Mouse (Mus musculus) naive thymus-derived CD4-positive, alpha-beta T cell, adult 2 months (primary cell): ENCODE data around the gene Myt1l.

Experiments used
- DNase-seq: peaks from one replicate; pipeline ENCODE4 v3.0.0-alpha.2; 2011; ENCODE audit warnings: low read depth

The Myt1l gene

GRCm38 (mm10) chr12:29916139-29916538, 388.0 kb downstream of the Myt1l start:
- DNase-seq = no peak

DNA sequence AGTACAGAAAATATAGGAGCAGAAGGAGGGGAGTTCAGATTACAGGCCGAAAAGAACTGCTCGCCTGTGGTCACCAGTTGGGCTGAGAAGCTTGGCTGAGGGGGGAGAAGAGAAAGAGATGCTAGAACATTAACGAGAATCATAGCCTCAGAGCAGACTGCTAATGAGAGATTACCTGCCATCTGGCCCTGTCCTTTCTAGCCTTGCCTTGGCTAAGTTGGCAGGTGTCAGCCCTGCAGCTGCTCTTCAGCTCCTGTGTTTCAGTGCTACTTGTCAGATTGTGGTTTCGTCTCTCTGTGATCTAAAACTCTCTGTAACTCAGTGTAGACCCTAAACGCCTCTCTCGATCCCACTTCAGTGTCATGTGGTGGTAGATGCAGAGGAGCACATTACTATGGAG, 388.6 kb downstream of the Myt1l start:
- DNase-seq = no peak

- no peak for DNase-seq
Measured at GRCm38 (mm10) chr12:29920298-29920697, 392.1 kb downstream of the Myt1l start.

DNA sequence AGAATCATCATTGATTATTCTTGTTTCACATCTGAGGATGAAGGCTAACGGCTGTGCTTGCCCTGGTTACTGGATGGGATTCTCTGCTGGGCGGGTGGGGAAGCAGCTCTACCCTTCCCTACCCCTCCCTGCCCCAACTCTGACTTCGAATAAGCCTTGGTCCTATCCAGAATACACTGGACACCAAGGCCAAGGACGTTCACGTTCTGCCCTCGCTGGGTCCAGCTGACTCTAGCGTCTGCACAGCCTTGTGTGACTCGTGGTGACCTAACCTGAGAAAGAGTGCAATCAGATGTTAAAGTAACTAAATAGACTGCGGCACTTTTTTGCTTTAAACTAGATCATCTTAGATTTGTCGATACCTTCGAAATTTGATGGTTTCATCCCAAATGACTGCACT, 393.3 kb downstream of the Myt1l start:
- DNase-seq = no peak

DNA sequence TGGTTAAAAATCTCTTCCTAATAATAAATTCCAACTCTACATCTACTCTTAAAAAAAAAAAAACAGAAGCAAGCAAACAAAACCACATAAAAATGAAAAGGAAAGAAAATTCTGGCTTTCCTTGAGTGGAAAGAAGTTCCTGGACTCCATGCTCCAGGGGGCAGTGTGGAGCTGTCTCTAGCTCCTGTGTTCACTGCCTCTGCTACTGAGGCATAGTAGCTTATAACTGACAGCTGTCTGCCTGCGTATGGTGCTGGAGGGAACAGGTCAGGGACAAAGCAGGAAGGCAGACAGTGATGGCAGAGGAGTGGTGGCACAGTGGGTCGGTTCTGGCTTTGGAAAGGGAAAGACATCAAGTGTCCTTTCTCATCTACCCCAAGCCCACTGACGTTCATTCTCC, 398.7 kb downstream of the Myt1l start:
- DNase-seq = no peak

DNA sequence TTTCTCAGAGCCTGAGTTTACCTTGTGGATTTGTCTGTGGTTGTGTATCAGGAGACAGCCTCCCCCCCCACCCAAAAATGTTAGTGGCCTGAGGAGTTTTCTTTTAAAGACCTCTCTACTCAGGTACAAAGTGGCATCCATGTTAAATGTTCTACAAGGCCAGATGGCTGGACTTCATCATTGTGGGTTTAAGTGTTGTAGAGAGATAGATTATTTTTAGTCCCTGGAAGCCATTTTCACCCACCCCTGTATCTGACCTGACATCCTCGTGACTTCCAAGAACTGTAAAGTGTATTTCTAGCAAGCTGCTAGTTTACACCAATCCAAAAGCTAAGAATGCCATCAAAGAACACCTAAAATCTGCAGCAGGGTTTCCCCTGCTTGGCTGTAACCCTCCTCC, 402.4 kb downstream of the Myt1l start:
- DNase-seq = no peak

GRCm38 (mm10) chr12:29932951-29933350, 404.8 kb downstream of the Myt1l start:
- no peak for DNase-seq

DNA sequence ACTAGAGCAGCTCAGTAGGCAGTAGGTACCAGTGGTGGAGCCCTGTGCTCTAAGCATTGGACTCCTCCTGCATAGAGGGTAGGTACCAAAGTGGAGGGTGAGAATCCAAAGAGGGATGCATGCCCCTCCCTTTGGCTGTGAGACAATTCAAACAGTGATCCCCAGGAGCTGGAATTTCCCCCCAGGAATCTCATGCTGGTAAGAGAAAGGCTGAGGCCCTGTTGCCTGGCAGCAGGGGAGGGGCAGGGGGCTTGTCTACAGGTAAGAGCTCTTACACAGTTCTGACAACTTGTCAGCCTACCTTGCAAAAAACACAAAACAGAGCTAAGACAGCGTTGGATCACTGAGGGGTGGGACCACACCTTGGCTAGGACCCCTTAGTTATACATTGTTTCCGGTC, 405.3 kb downstream of the Myt1l start:
- no peak for DNase-seq

- no peak for DNase-seq
Measured at GRCm38 (mm10) chr12:29934120-29934581, 406.0 kb downstream of the Myt1l start.

- DNase-seq = no peak
Measured at GRCm38 (mm10) chr12:29937308-29937707, 409.1 kb downstream of the Myt1l start, which contains the start of gene Pxdn. Gene Pxdn, plus strand, starts transcription at chr12:29937608.

DNA sequence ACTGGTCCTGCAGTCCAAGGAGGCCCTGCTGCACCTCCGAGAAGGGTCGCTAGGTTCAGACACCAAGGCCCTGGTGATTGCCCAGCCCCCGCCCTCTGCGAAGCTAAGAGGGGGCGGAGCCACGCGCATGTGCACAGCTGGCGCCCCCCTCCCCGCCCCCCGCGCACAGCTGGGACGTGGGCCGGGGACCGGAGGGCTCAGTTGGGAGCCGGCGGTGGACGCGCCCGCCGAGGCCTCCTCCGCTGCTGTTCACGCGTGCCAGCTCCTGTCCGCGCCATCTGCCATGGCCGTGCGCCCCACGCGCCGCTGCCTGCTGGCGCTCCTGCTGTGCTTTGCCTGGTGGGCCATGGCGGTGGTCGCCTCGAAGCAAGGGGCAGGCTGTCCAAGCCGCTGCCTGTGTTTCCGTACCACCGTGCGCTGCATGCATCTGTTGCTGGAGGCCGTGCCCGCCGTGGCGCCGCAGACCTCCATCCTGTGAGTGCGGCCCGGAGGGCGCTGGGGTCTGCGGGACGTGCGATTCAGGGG, 409.7 kb downstream of the Myt1l start:
- no peak for DNase-seq

DNA sequence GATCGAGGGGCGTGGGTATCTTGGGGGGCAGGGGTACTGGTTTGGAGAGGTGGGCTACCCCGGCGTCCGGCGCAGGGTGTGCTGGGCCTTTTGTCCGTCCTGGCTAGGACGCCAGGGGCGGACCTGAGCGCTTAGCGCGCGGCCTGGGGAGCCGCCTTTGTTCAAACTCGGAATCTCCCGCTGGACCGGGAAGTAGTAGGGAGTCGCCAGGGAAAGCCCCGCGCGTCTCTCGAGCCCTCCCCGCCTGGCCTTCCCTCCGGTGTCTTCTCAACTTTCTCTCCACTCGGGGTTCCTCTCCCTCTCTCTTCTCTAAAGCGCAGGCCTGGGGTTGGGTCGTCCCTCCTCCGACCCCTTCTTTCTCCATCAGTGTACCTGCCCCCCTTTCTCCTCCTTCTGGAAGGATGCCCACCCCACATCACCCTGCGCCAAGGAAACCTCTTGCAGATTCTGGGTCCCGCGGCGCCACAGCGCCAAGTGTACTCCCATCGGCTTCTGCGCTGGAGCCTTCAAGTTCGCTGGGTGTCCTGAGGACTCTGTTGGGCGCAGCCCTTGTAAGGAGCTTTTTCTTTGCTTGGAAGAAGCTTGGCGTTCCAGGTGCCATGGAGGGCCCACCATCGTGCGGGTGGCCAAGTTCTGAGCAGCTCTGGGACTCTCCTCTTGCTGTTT, 410.3 kb downstream of the Myt1l start:
- no peak for DNase-seq

GRCm38 (mm10) chr12:29939261-29939671, 411.1 kb downstream of the Myt1l start:
- DNase-seq = no peak

DNA sequence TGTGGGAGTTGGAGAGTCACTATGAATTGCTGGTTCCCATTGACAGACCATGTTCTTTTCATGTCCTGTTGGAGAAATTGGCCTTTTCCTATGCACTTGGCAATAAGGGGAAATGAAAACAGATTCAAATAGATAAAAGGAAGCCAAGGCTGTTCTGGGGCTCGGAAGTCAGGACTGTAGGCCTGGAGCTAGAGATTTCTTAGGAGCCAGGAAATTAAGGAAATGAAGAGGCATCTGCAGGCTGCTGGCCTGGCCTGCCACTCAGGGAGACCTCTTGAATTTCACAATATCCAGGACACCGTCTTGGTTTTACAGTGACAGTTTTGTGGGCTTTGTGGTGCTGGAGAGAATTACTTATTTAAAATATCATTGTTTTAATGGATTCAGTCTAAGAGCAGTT, 414.3 kb downstream of the Myt1l start:
- DNase-seq = no peak

DNA sequence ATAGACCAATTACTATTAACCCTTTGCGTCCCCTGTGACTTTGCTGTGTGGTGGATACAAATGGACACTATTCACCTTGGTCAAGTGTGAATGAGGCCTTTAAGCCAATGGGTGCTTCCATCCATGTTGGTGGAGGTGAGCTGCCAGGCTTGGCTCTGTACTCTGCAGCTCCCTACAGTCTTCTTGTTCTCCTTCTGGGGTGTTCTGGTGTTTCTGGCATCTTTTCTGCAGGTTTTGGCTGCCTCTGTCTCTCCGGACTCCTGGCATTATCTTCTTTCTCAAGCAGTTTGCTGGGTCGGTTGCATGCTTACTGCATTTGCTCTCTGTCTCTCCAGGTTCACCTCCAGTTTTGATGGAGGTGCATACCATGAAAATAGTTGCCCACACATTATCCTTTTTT, 416.5 kb downstream of the Myt1l start:
- no peak for DNase-seq

DNA sequence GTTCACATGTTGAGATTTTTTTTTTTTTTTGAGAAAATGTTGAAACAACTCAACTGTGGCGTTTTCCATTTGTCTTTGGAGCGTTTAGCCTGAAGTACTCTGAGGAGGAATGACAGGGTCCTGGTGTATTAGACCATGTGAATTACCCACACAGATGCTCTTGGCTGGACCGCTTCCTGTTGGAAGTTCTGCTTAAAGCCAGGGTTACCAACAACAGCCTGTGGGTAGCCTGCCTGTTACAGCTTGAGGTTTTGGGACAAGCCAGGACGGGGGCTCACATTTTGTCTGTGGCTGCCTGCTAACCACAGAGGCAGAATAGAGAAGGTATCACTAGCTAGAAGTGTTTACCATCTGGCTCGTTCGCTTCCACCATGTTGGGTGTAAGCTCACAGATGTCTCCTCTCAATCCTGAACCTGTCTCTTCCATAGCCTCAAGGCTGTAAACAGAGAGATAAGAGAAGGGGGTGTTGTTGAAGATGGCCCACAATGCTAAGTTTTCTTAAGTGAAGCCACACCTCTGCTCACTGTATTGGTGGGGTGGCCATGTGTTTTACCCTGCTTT, 417.1 kb downstream of the Myt1l start:
- no peak for DNase-seq

- no peak for DNase-seq
Measured at GRCm38 (mm10) chr12:29951043-29951442, 422.9 kb downstream of the Myt1l start.

DNA sequence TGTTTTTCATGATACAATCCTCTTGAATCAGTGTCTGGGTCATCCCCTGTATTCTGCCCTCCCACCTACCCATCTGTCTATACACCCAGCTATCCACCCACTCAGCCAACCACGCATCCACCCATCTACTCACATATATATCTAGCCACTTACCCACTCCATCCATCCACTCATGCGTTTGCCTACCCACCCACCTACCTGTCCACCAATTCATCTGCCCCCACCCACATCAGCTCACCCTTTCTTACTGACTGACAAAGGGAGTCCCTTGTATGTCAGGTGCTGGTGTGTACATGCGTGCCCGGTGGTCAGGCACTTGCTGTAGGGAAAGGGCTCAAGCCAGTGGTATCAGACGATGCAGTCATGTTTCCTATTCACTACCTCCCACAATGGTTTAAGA, 423.3 kb downstream of the Myt1l start:
- DNase-seq = no peak

- no peak for DNase-seq
Measured at GRCm38 (mm10) chr12:29952102-29952501, 423.9 kb downstream of the Myt1l start.

DNA sequence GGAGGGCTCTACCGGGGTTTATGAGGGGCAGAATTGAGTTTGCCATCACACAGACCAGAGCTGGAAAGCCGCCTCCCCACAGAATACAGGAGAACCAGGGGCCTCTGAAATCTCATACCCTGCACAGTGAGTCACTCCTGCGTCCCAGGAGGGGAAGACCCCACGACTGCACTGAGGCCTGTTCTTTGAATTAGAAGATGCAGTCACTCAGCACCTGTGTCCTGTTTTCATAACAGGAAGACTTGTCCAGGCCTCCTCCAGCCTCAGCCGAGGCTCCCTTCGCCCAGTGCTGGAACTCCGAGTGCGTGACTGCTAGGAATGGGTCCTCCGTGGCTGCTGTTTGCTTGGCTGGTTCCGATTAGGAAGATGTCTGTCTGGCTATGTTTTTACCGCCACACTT, 425.8 kb downstream of the Myt1l start:
- no peak for DNase-seq

DNA sequence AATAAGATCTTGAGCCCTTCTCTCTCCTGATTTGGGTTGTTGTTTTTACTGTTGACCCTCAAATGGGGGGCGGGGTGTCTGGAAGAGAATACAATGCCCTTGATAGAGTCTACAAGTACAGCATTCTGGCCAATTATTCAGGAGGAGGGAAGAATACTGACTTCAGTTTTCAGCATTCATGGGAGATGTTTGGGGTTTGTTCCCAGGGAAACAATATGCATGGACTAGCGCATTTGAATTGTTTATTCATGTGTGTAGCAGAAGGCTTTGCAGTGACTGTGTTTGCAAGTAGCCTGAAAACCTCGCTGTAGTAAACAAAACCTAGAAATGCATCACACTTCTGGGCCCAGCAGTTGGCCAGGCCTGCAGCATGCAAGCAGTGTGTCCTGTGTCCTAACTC, 426.3 kb downstream of the Myt1l start:
- DNase-seq = no peak

GRCm38 (mm10) chr12:29956969-29957368, 428.8 kb downstream of the Myt1l start:
- DNase-seq = no peak

GRCm38 (mm10) chr12:29958637-29959036, 430.5 kb downstream of the Myt1l start:
- DNase-seq = no peak

DNA sequence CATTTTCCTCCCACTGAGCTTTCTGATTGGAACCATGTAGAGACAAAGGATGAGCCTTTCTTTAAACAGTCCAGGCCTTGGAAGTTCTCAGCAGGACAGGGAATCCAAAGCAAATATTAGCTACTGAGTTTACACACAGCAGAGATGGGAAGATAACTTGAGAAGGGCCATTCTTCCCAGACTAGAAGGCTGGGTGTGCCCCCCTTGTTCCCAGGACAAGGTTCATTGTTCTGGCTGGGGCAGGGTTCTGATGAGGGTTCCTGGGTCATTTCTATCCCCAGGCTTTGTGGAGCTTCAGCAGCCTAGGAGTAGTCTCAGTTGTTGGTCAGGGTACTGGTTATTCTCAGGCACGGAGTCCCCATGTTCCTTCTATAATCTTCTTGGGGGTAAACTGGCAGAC, 432.9 kb downstream of the Myt1l start:
- no peak for DNase-seq
